In genomic region chr10:99827476-99827875, GRCm38 (mm10) we compare ENCODE assay signal across 17 mouse cellular contexts.
"Had no signal": no experiment of that assay in that cellular context is flagged by ENCODE, and none has a peak within 500 bp of the region (broad histone marks: within the 10 kb centered on the region; RNA-seq: fewer than 3 reads in every experiment).

No protein-coding gene starts in this region.

- H3K4me1 ChIP-seq: lung, embryonic 15.5 days; megakaryocyte, embryonic 14.5 days; midbrain, embryonic 13.5 days; midbrain, embryonic 15.5 days; neural tube, embryonic 12.5 days; stomach, embryonic 15.5 days had no signal

- DNase-seq: lung, adult 2 months; lung, postnatal 14 days; lung, postnatal 36 days; right cerebral cortex, postnatal 14 days; thymus, adult 2 months; thymus, postnatal 25 days; thymus, postnatal 4 days had no signal

- ATAC-seq: lung, postnatal 0 days; midbrain, embryonic 13.5 days; midbrain, embryonic 15.5 days had no signal

- H3K4me3 ChIP-seq: lung, embryonic 15.5 days; megakaryocyte, embryonic 14.5 days; midbrain, embryonic 13.5 days; midbrain, embryonic 15.5 days; neural tube, embryonic 12.5 days; stomach, embryonic 15.5 days had no signal

- H3K27ac ChIP-seq: lung, embryonic 15.5 days; macrophage; midbrain, embryonic 13.5 days; midbrain, embryonic 15.5 days; neural tube, embryonic 12.5 days; stomach, embryonic 15.5 days; stomach, postnatal 0 days had no signal

- H3K4me2 ChIP-seq: lung, embryonic 15.5 days; midbrain, embryonic 11.5 days; midbrain, embryonic 13.5 days; midbrain, embryonic 15.5 days; neural tube, embryonic 12.5 days; stomach, embryonic 15.5 days had no signal

- H3K9me3 ChIP-seq: lung, embryonic 15.5 days; midbrain, embryonic 13.5 days; midbrain, embryonic 15.5 days; neural tube, embryonic 12.5 days; stomach, embryonic 15.5 days had no signal

- H3K36me3 ChIP-seq: lung, embryonic 15.5 days; midbrain, embryonic 13.5 days; midbrain, embryonic 15.5 days; neural tube, embryonic 12.5 days; stomach, embryonic 15.5 days had no signal

- H3K9ac ChIP-seq: lung, embryonic 15.5 days; midbrain, embryonic 13.5 days; midbrain, embryonic 15.5 days; neural tube, embryonic 12.5 days; stomach, embryonic 15.5 days had no signal

- H3K27me3 ChIP-seq: lung, embryonic 15.5 days; megakaryocyte, embryonic 14.5 days; midbrain, embryonic 13.5 days; midbrain, embryonic 15.5 days; neural tube, embryonic 12.5 days; stomach, embryonic 15.5 days had no signal
